Mouse (Mus musculus): ENCODE results near the gene Osbpl11. TPM values are rescaled to one million over a fixed set of nuclear protein-coding genes. Genes with fewer than 3 reads are reported as not detected.
"Not testable (repeated sequence)": the region's sequence is repeated elsewhere in the genome, so short reads cannot be mapped to it uniquely, and the experiment has no call there.

Gene Osbpl11
- polyA plus RNA-seq, 1 experiment from 2014 or later = 18.9 TPM

- H3K4me3 ChIP-seq (ENCODE audit: low read length) = no peak overlapping the region
- no peaks in the 10 kb centered on the region for H3K27me3 ChIP-seq (ENCODE audit: control insufficient read depth, insufficient read depth, low read length)
- no peak overlapping the region for H3K27ac ChIP-seq (ENCODE audit: low read depth, low read length)
- no peaks in the 10 kb centered on the region for H3K36me3 ChIP-seq (ENCODE audit: control insufficient read depth, insufficient read depth, low read length)
- no peak; the same call in 1 of the 2 replicates for ATAC-seq (ENCODE audit: low FRiP score, low TSS enrichment)
- WGBS = 66% methylated on average over 9 of the region's 9 CpGs
- no peak overlapping the region for H3K9ac ChIP-seq (ENCODE audit: low read depth, low read length)
- H3K4me2 ChIP-seq (replicated peaks; ENCODE audit: low read depth, low read length) = no peak overlapping the region
- H3K9me3 ChIP-seq (ENCODE audit: control insufficient read depth, low read length) = no peaks in the 10 kb centered on the region
- no peaks in the 10 kb centered on the region for H3K4me1 ChIP-seq (ENCODE audit: control insufficient read depth, insufficient read depth, low read length)
Observed at GRCm38 (mm10) chr16:33170716-33171587, 13.9 kb upstream of the Osbpl11 start.

GRCm38 (mm10) chr16:33171800-33172199 lies 13.1 kb upstream of the Osbpl11 start:
- no peak overlapping the region for H3K4me3 ChIP-seq (ENCODE audit: low read length)
- WGBS = 88% methylated on average over 6 of the region's 6 CpGs

GRCm38 (mm10) chr16:33173151-33173550 lies 11.7 kb upstream of the Osbpl11 start:
- ATAC-seq (ENCODE audit: low FRiP score, low TSS enrichment) = no peak
- no peak overlapping the region for H3K4me3 ChIP-seq (ENCODE audit: low read length)
- no peaks in the 10 kb centered on the region for H3K27me3 ChIP-seq (ENCODE audit: control insufficient read depth, insufficient read depth, low read length)
- H3K9ac ChIP-seq (ENCODE audit: low read depth, low read length) = no peak overlapping the region
- WGBS = 81% methylated on average over 5 of the region's 5 CpGs
- H3K4me1 ChIP-seq (ENCODE audit: control insufficient read depth, insufficient read depth, low read length) = no peaks in the 10 kb centered on the region
- no peak overlapping the region for H3K27ac ChIP-seq (ENCODE audit: low read depth, low read length)
- H3K4me2 ChIP-seq (replicated peaks; ENCODE audit: low read depth, low read length) = no peak overlapping the region
- H3K36me3 ChIP-seq (ENCODE audit: control insufficient read depth, insufficient read depth, low read length) = no peaks in the 10 kb centered on the region
- no peaks in the 10 kb centered on the region for H3K9me3 ChIP-seq (ENCODE audit: control insufficient read depth, low read length)

More at GRCm38 (mm10) chr16:33171800-33172199, 13.1 kb upstream of the Osbpl11 start:
- no peaks in the 10 kb centered on the region for H3K27me3 ChIP-seq (ENCODE audit: control insufficient read depth, insufficient read depth, low read length)
- H3K9ac ChIP-seq (ENCODE audit: low read depth, low read length) = no peak overlapping the region
- H3K27ac ChIP-seq (ENCODE audit: low read depth, low read length) = no peak overlapping the region
- H3K9me3 ChIP-seq (ENCODE audit: control insufficient read depth, low read length) = no peaks in the 10 kb centered on the region
- no peaks in the 10 kb centered on the region for H3K4me1 ChIP-seq (ENCODE audit: control insufficient read depth, insufficient read depth, low read length)
- no peak for ATAC-seq (ENCODE audit: low FRiP score, low TSS enrichment)
- no peak overlapping the region for H3K4me2 ChIP-seq (replicated peaks; ENCODE audit: low read depth, low read length)
- no peaks in the 10 kb centered on the region for H3K36me3 ChIP-seq (ENCODE audit: control insufficient read depth, insufficient read depth, low read length)

- Histone ChIP-seq H3K9ac (ENCODE audit: low read depth, low read length) (no peak overlapping the region), H3K27ac (ENCODE audit: low read depth, low read length) (no peak overlapping the region), H3K4me3 (ENCODE audit: low read length) (no peak overlapping the region), H3K4me1 (ENCODE audit: control insufficient read depth, insufficient read depth, low read length) (no peaks in the 10 kb centered on the region), H3K9me3 (ENCODE audit: control insufficient read depth, low read length) (no peaks in the 10 kb centered on the region), H3K36me3 (ENCODE audit: control insufficient read depth, insufficient read depth, low read length) (no peaks in the 10 kb centered on the region), H3K4me2 (replicated peaks; ENCODE audit: low read depth, low read length) (no peak overlapping the region), H3K27me3 (ENCODE audit: control insufficient read depth, insufficient read depth, low read length) (no peaks in the 10 kb centered on the region)
- ATAC-seq (ENCODE audit: low FRiP score, low TSS enrichment) = no peak
Observed at GRCm38 (mm10) chr16:33174695-33175094, 10.2 kb upstream of the Osbpl11 start.

- H3K4me3 ChIP-seq (ENCODE audit: low read length); H3K27me3 ChIP-seq (ENCODE audit: control insufficient read depth, insufficient read depth, low read length); H3K9me3 ChIP-seq (ENCODE audit: control insufficient read depth, low read length); H3K9ac ChIP-seq (ENCODE audit: low read depth, low read length); H3K4me1 ChIP-seq (ENCODE audit: control insufficient read depth, insufficient read depth, low read length); H3K27ac ChIP-seq (ENCODE audit: low read depth, low read length); H3K36me3 ChIP-seq (ENCODE audit: control insufficient read depth, insufficient read depth, low read length); H3K4me2 ChIP-seq (replicated peaks; ENCODE audit: low read depth, low read length); ATAC-seq (ENCODE audit: low FRiP score, low TSS enrichment): not testable (repeated sequence)
- WGBS = 93% methylated on average over 5 of the region's 5 CpGs
Observed at GRCm38 (mm10) chr16:33176831-33177230, 8.0 kb upstream of the Osbpl11 start.

GRCm38 (mm10) chr16:33177722-33178121 lies 7.1 kb upstream of the Osbpl11 start:
- Histone ChIP-seq H3K27ac (ENCODE audit: low read depth, low read length) (no peak overlapping the region), H3K4me3 (ENCODE audit: low read length) (no peak overlapping the region), H3K4me1 (ENCODE audit: control insufficient read depth, insufficient read depth, low read length) (no peaks in the 10 kb centered on the region), H3K9me3 (ENCODE audit: control insufficient read depth, low read length) (no peaks in the 10 kb centered on the region), H3K4me2 (replicated peaks; ENCODE audit: low read depth, low read length) (no peak overlapping the region), H3K27me3 (ENCODE audit: control insufficient read depth, insufficient read depth, low read length) (no peaks in the 10 kb centered on the region), H3K9ac (ENCODE audit: low read depth, low read length) (no peak overlapping the region), H3K36me3 (ENCODE audit: control insufficient read depth, insufficient read depth, low read length) (no peaks in the 10 kb centered on the region)
- no peak for ATAC-seq (ENCODE audit: low FRiP score, low TSS enrichment)
- WGBS = 87% methylated on average over 4 of the region's 4 CpGs

GRCm38 (mm10) chr16:33178278-33179074 lies 6.4 kb upstream of the Osbpl11 start:
- no peaks in the 10 kb centered on the region for H3K27me3 ChIP-seq (ENCODE audit: control insufficient read depth, insufficient read depth, low read length)
- H3K27ac ChIP-seq (ENCODE audit: low read depth, low read length) = no peak overlapping the region
- 69% methylated on average over 17 of the region's 17 CpGs for WGBS
- H3K9ac ChIP-seq (ENCODE audit: low read depth, low read length) = no peak overlapping the region
- no peaks in the 10 kb centered on the region for H3K9me3 ChIP-seq (ENCODE audit: control insufficient read depth, low read length)
- no peaks in the 10 kb centered on the region for H3K4me1 ChIP-seq (ENCODE audit: control insufficient read depth, insufficient read depth, low read length)
- H3K4me3 ChIP-seq (ENCODE audit: low read length) = no peak overlapping the region
- no peak for ATAC-seq (ENCODE audit: low FRiP score, low TSS enrichment)
- H3K36me3 ChIP-seq (ENCODE audit: control insufficient read depth, insufficient read depth, low read length) = no peaks in the 10 kb centered on the region
- H3K4me2 ChIP-seq (replicated peaks; ENCODE audit: low read depth, low read length) = no peak overlapping the region

- not testable (repeated sequence) for H3K9me3 ChIP-seq (ENCODE audit: control insufficient read depth, low read length); H3K4me1 ChIP-seq (ENCODE audit: control insufficient read depth, insufficient read depth, low read length); ATAC-seq (ENCODE audit: low FRiP score, low TSS enrichment); H3K27ac ChIP-seq (ENCODE audit: low read depth, low read length); H3K27me3 ChIP-seq (ENCODE audit: control insufficient read depth, insufficient read depth, low read length); H3K4me2 ChIP-seq (replicated peaks; ENCODE audit: low read depth, low read length); H3K36me3 ChIP-seq (ENCODE audit: control insufficient read depth, insufficient read depth, low read length); H3K9ac ChIP-seq (ENCODE audit: low read depth, low read length); H3K4me3 ChIP-seq (ENCODE audit: low read length)
- WGBS = 95% methylated on average over 9 of the region's 10 CpGs
Observed at GRCm38 (mm10) chr16:33179222-33179621, 5.6 kb upstream of the Osbpl11 start.

GRCm38 (mm10) chr16:33179911-33180310 lies 5.0 kb upstream of the Osbpl11 start:
- Histone ChIP-seq H3K9me3 (ENCODE audit: control insufficient read depth, low read length) (no peaks in the 10 kb centered on the region), H3K4me1 (ENCODE audit: control insufficient read depth, insufficient read depth, low read length) (no peaks in the 10 kb centered on the region), H3K4me3 (ENCODE audit: low read length) (no peak overlapping the region), H3K27ac (ENCODE audit: low read depth, low read length) (no peak overlapping the region), H3K9ac (ENCODE audit: low read depth, low read length) (no peak overlapping the region), H3K27me3 (ENCODE audit: control insufficient read depth, insufficient read depth, low read length) (no peaks in the 10 kb centered on the region), H3K36me3 (ENCODE audit: control insufficient read depth, insufficient read depth, low read length) (no peaks in the 10 kb centered on the region), H3K4me2 (replicated peaks; ENCODE audit: low read depth, low read length) (no peak overlapping the region)
- ATAC-seq (ENCODE audit: low FRiP score, low TSS enrichment) = no peak
- WGBS = 71% methylated on average over 3 of the region's 3 CpGs

Data from kidney, embryonic 14.5 days (tissue).